ENCODE assay signal across 25 mouse cellular contexts in the genomic region with DNA sequence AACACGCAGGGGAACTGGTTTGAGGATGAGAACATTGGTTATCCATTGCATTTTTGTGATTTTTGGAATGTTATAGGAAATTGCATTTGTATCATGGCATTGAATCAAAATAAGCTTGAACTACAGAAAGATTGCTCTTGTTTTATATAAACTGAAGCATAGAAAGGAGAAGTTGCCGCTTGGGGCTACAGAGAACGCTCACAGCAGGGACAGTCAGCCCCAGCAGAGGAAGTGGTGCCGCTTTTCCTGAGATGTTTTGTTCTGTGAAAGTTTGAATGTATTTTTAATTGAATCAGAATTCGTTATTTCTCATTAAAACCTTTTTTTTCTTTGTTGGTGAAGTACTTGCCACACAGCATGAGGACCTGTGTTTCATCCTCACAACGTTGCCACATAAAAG.
DNase-seq lines count a peak whose midpoint lies in the region; ATAC-seq lines count a peak whose summit lies in the region.
"Had no signal": no experiment of that assay in that cellular context is flagged by ENCODE, and none has a peak within 500 bp of the region (broad histone marks: within the 10 kb centered on the region; RNA-seq: fewer than 3 reads in every experiment).

No protein-coding gene starts in this region.

- DNase-seq in heart, postnatal 14 days, result no peak
- DNase-seq in spleen, postnatal 36 days (ENCODE audit: low spot score in 2 of 2), result peak; percentile 19 to 25
- DNase-seq in spleen, adult 12 weeks (ENCODE audit: low spot score), result no peak
- no peak for DNase-seq in adrenal gland, postnatal 25 days
- DNase-seq: adrenal gland, adult 2 months; cerebellum, adult 11-12 months; cerebellum, postnatal 10 days; kidney, postnatal 25 days; liver, postnatal 0 days; midbrain, embryonic 14.5 days; right cerebral cortex, adult 18-20 months had no signal

- intact Hi-C loops in heart, postnatal 14 days (cut with DNase I), result loop anchor here (5.0 kb wide), 2 partner anchors 141 to 266 kb away; a partner anchor contains a TSS

- no peak overlapping the region for H3K9ac ChIP-seq in heart, embryonic 12.5 days
- no peak overlapping the region for H3K9ac ChIP-seq in midbrain, embryonic 15.5 days
- H3K9ac ChIP-seq: embryonic facial prominence, embryonic 13.5 days; forebrain, embryonic 12.5 days; hindbrain, embryonic 12.5 days; limb, embryonic 12.5 days; liver, postnatal 0 days; neural tube, embryonic 13.5 days had no signal

- peaks cover 28% of the 10 kb centered on the region for H3K4me1 ChIP-seq in heart, embryonic 12.5 days (replicated peaks)
- H3K4me1 ChIP-seq in midbrain, embryonic 15.5 days, result no peaks in the 10 kb centered on the region
- H3K4me1 ChIP-seq: embryonic facial prominence, embryonic 13.5 days; forebrain, embryonic 12.5 days; hindbrain, embryonic 12.5 days; limb, embryonic 12.5 days had no signal

- 0 out of 2 replicates have a peak overlapping the region, but pooled peaks have one; percentile 72 for H3K27ac ChIP-seq in heart, embryonic 12.5 days (ENCODE audit: poor library complexity, severe bottlenecking)
- no peak overlapping the region for H3K27ac ChIP-seq in midbrain, embryonic 15.5 days
- H3K27ac ChIP-seq: embryonic facial prominence, embryonic 13.5 days; forebrain, embryonic 12.5 days; hindbrain, embryonic 12.5 days; layer of hippocampus, adult 2 months; limb, embryonic 12.5 days; neural tube, embryonic 13.5 days had no signal

- H3K27me3 ChIP-seq in heart, embryonic 12.5 days (replicated peaks), result no peaks in the 10 kb centered on the region
- no peaks in the 10 kb centered on the region for H3K27me3 ChIP-seq in midbrain, embryonic 15.5 days (replicated peaks)
- H3K27me3 ChIP-seq: embryonic facial prominence, embryonic 13.5 days; forebrain, embryonic 12.5 days; hindbrain, embryonic 12.5 days; neural tube, embryonic 13.5 days had no signal

- no peak overlapping the region for H3K4me3 ChIP-seq in heart, embryonic 12.5 days
- H3K4me3 ChIP-seq in midbrain, embryonic 15.5 days, result no peak overlapping the region
- H3K4me3 ChIP-seq: embryonic facial prominence, embryonic 13.5 days; erythroblast, embryonic 14.5 days; forebrain, embryonic 12.5 days; hindbrain, embryonic 12.5 days; layer of hippocampus, adult 2 months; limb, embryonic 12.5 days; neural tube, embryonic 13.5 days had no signal

- H3K9me3 ChIP-seq in heart, embryonic 12.5 days (replicated peaks), result no peaks in the 10 kb centered on the region
- H3K9me3 ChIP-seq in midbrain, embryonic 15.5 days, result no peaks in the 10 kb centered on the region
- H3K9me3 ChIP-seq: embryonic facial prominence, embryonic 13.5 days; forebrain, embryonic 12.5 days; hindbrain, embryonic 12.5 days; limb, embryonic 12.5 days; neural tube, embryonic 13.5 days had no signal

- H3K36me3 ChIP-seq in heart, embryonic 12.5 days, result no peaks in the 10 kb centered on the region
- no peaks in the 10 kb centered on the region for H3K36me3 ChIP-seq in midbrain, embryonic 15.5 days (replicated peaks)
- H3K36me3 ChIP-seq: embryonic facial prominence, embryonic 13.5 days; forebrain, embryonic 12.5 days; hindbrain, embryonic 12.5 days; limb, embryonic 12.5 days; neural tube, embryonic 13.5 days had no signal

- 78% methylated on average over 6 of the region's 6 CpGs for WGBS in heart, embryonic 12.5 days
- 78% methylated on average over 6 of the region's 6 CpGs for WGBS in midbrain, embryonic 15.5 days

- no peak overlapping the region for H3K4me2 ChIP-seq in heart, embryonic 12.5 days
- H3K4me2 ChIP-seq in midbrain, embryonic 15.5 days, result no peak overlapping the region
- H3K4me2 ChIP-seq: embryonic facial prominence, embryonic 13.5 days; forebrain, embryonic 12.5 days; hindbrain, embryonic 12.5 days; limb, embryonic 12.5 days; liver, embryonic 11.5 days; neural tube, embryonic 13.5 days had no signal

- no peak for ATAC-seq in heart, embryonic 12.5 days (ENCODE audit: insufficient number of reproducible peaks, low FRiP score)
- peak; percentile 68 for ATAC-seq in common myeloid progenitor, adult 5-6 weeks (replicated peaks; ENCODE audit: low read depth, poor library complexity, severe bottlenecking)
- ATAC-seq in megakaryocyte progenitor cell, adult 5-6 weeks (replicated peaks; ENCODE audit: poor library complexity), result peak; percentile 49
- ATAC-seq in midbrain, embryonic 15.5 days (replicated peaks), result no peak
- ATAC-seq: intestine, postnatal 0 days; liver, postnatal 0 days; lung, postnatal 0 days had no signal

Comparison
In these comparisons a context has a peak if more than half of its experiments do, and no peak if none do; other contexts are left out.
1. DNase-seq: peak in spleen, postnatal 36 days (2 of 2); none in heart, postnatal 14 days (0 of 2), spleen, adult 12 weeks (single experiment) and adrenal gland, postnatal 25 days (single experiment).
2. ATAC-seq: peak in common myeloid progenitor, adult 5-6 weeks (single experiment) and megakaryocyte progenitor cell, adult 5-6 weeks (single experiment); none in heart, embryonic 12.5 days (single experiment) and midbrain, embryonic 15.5 days (single experiment).